Mouse (Mus musculus): ENCODE measurements around the gene Ctso. TPM values are rescaled to one million over a fixed set of nuclear protein-coding genes. Genes with fewer than 3 reads are reported as not detected.

Gene Ctso
- polyA plus RNA-seq, 1 experiment from 2014 or later = 4.8 TPM

GRCm38 (mm10) chr3:81961336-81961735, 28.9 kb downstream of the Ctso start:
- H3K36me3 ChIP-seq = no peaks in the 10 kb centered on the region
- DNase-seq = no peak
- no peak overlapping the region for H3K9ac ChIP-seq
- WGBS (ENCODE audit: insufficient replicate concordance) = 41% methylated on average over 5 of the region's 5 CpGs
- H3K4me1 ChIP-seq (replicated peaks) = no peaks in the 10 kb centered on the region
- no peak overlapping the region for H3K4me2 ChIP-seq
- no peak overlapping the region for H3K4me3 ChIP-seq (replicated peaks)
- no peaks in the 10 kb centered on the region for H3K9me3 ChIP-seq (replicated peaks)
- no peak overlapping the region for H3K27ac ChIP-seq
- no peaks in the 10 kb centered on the region for H3K27me3 ChIP-seq
- no peak for ATAC-seq (ENCODE audit: low read depth)

- no peak for ATAC-seq (ENCODE audit: low read depth)
- Histone ChIP-seq H3K4me3 (replicated peaks) (no peak overlapping the region), H3K4me1 (replicated peaks) (no peaks in the 10 kb centered on the region), H3K36me3 (no peaks in the 10 kb centered on the region), H3K27me3 (no peaks in the 10 kb centered on the region), H3K9ac (no peak overlapping the region), H3K4me2 (no peak overlapping the region), H3K9me3 (replicated peaks) (no peaks in the 10 kb centered on the region), H3K27ac (no peak overlapping the region)
- no peak for DNase-seq
- 42% methylated on average over 5 of the region's 5 CpGs for WGBS (ENCODE audit: insufficient replicate concordance)
Observed at GRCm38 (mm10) chr3:81963768-81964167, 31.4 kb downstream of the Ctso start.

- Histone ChIP-seq H3K27me3 (no peaks in the 10 kb centered on the region), H3K27ac (no peak overlapping the region), H3K4me1 (replicated peaks) (no peaks in the 10 kb centered on the region), H3K36me3 (no peaks in the 10 kb centered on the region), H3K4me2 (no peak overlapping the region), H3K4me3 (replicated peaks) (no peak overlapping the region), H3K9me3 (replicated peaks) (no peaks in the 10 kb centered on the region), H3K9ac (no peak overlapping the region)
- DNase-seq (no peak), ATAC-seq (ENCODE audit: low read depth) (no peak)
- WGBS (ENCODE audit: insufficient replicate concordance) = 50% methylated on average over 3 of the region's 3 CpGs
Observed at GRCm38 (mm10) chr3:81964596-81964995, 32.2 kb downstream of the Ctso start.

- Histone ChIP-seq H3K9ac (no peak overlapping the region), H3K27me3 (no peaks in the 10 kb centered on the region), H3K4me2 (no peak overlapping the region), H3K27ac (no peak overlapping the region), H3K4me1 (replicated peaks) (no peaks in the 10 kb centered on the region), H3K4me3 (replicated peaks) (no peak overlapping the region), H3K36me3 (no peaks in the 10 kb centered on the region), H3K9me3 (replicated peaks) (no peaks in the 10 kb centered on the region)
- ATAC-seq (ENCODE audit: low read depth) = no peak
- no peak for DNase-seq
- WGBS (ENCODE audit: insufficient replicate concordance) = 39% methylated on average over 4 of the region's 4 CpGs
Observed at GRCm38 (mm10) chr3:81975607-81976006, 43.2 kb downstream of the Ctso start.

GRCm38 (mm10) chr3:81976102-81976501, 43.7 kb downstream of the Ctso start, which contains the start of gene Tdo2:
Gene Tdo2, minus strand, starts transcription at chr3:81976202.
- ATAC-seq (ENCODE audit: low read depth) (no peak), DNase-seq (no peak)
- H3K27me3 ChIP-seq = no peaks in the 10 kb centered on the region
- no peaks in the 10 kb centered on the region for H3K36me3 ChIP-seq
- no peak within 1 kb of the TSS for H3K27ac ChIP-seq
- no peaks in the 10 kb centered on the region for H3K4me1 ChIP-seq (replicated peaks)
- H3K9me3 ChIP-seq (replicated peaks) = no peaks in the 10 kb centered on the region
- no peak within 1 kb of the TSS for H3K9ac ChIP-seq
- H3K4me3 ChIP-seq (replicated peaks) = no peak within 1 kb of the TSS
- no peak within 1 kb of the TSS for H3K4me2 ChIP-seq

- H3K9ac ChIP-seq = no peak overlapping the region
- 66% methylated on average over 5 of the region's 5 CpGs for WGBS (ENCODE audit: insufficient replicate concordance)
- no peaks in the 10 kb centered on the region for H3K4me1 ChIP-seq (replicated peaks)
- no peaks in the 10 kb centered on the region for H3K9me3 ChIP-seq (replicated peaks)
- H3K4me3 ChIP-seq (replicated peaks) = no peak overlapping the region
- no peak overlapping the region for H3K27ac ChIP-seq
- ATAC-seq (ENCODE audit: low read depth) = no peak
- no peak overlapping the region for H3K4me2 ChIP-seq
- no peak for DNase-seq
- no peaks in the 10 kb centered on the region for H3K27me3 ChIP-seq
- no peaks in the 10 kb centered on the region for H3K36me3 ChIP-seq
Observed at GRCm38 (mm10) chr3:81981576-81981975, 49.2 kb downstream of the Ctso start.

GRCm38 (mm10) chr3:81981990-81982389, 49.6 kb downstream of the Ctso start, which contains the start of gene Asic5:
Gene Asic5, plus strand, starts transcription at chr3:81982290.
- Histone ChIP-seq H3K4me2 (no peak within 1 kb of the TSS), H3K9ac (no peak within 1 kb of the TSS), H3K27ac (no peak within 1 kb of the TSS), H3K4me3 (replicated peaks) (no peak within 1 kb of the TSS), H3K9me3 (replicated peaks) (no peaks in the 10 kb centered on the region), H3K27me3 (no peaks in the 10 kb centered on the region), H3K4me1 (replicated peaks) (no peaks in the 10 kb centered on the region), H3K36me3 (no peaks in the 10 kb centered on the region)
- ATAC-seq (ENCODE audit: low read depth) (no peak), DNase-seq (no peak)
- 72% methylated on average over 5 of the region's 5 CpGs for WGBS (ENCODE audit: insufficient replicate concordance)

- WGBS (ENCODE audit: insufficient replicate concordance) = 53% methylated on average over 8 of the region's 8 CpGs
- Histone ChIP-seq H3K36me3 (no peaks in the 10 kb centered on the region), H3K4me3 (replicated peaks) (no peak overlapping the region), H3K27me3 (no peaks in the 10 kb centered on the region), H3K9ac (no peak overlapping the region), H3K9me3 (replicated peaks) (no peaks in the 10 kb centered on the region), H3K4me1 (replicated peaks) (no peaks in the 10 kb centered on the region), H3K27ac (no peak overlapping the region), H3K4me2 (no peak overlapping the region)
- ATAC-seq (ENCODE audit: low read depth) (no peak), DNase-seq (no peak)
Observed at GRCm38 (mm10) chr3:81983120-81983895, 50.9 kb downstream of the Ctso start.

GRCm38 (mm10) chr3:81985100-81985499, 52.7 kb downstream of the Ctso start:
- H3K4me2 ChIP-seq = no peak overlapping the region
- 36% methylated on average over 1 of the region's 1 CpGs for WGBS (ENCODE audit: insufficient replicate concordance)
- H3K4me1 ChIP-seq (replicated peaks) = 0 out of 2 replicates have a peak, but pooled peaks cover 4% of the 10 kb centered on the region
- no peaks in the 10 kb centered on the region for H3K9me3 ChIP-seq (replicated peaks)
- no peaks in the 10 kb centered on the region for H3K36me3 ChIP-seq
- DNase-seq (no peak), ATAC-seq (ENCODE audit: low read depth) (no peak)
- no peak overlapping the region for H3K9ac ChIP-seq
- no peaks in the 10 kb centered on the region for H3K27me3 ChIP-seq
- H3K27ac ChIP-seq = no peak overlapping the region
- no peak overlapping the region for H3K4me3 ChIP-seq (replicated peaks)

- 72% methylated on average over 2 of the region's 2 CpGs for WGBS (ENCODE audit: insufficient replicate concordance)
- no peaks in the 10 kb centered on the region for H3K27me3 ChIP-seq
- no peak for DNase-seq
- 0 out of 2 replicates have a peak, but pooled peaks cover 4% of the 10 kb centered on the region for H3K4me1 ChIP-seq (replicated peaks)
- H3K4me2 ChIP-seq = no peak overlapping the region
- no peak overlapping the region for H3K4me3 ChIP-seq (replicated peaks)
- no peak for ATAC-seq (ENCODE audit: low read depth)
- no peak overlapping the region for H3K9ac ChIP-seq
- no peaks in the 10 kb centered on the region for H3K9me3 ChIP-seq (replicated peaks)
- H3K27ac ChIP-seq = no peak overlapping the region
- H3K36me3 ChIP-seq = no peaks in the 10 kb centered on the region
Observed at GRCm38 (mm10) chr3:81986103-81986502, 53.7 kb downstream of the Ctso start.

GRCm38 (mm10) chr3:81987628-81988027, 55.2 kb downstream of the Ctso start:
- H3K9ac ChIP-seq = no peak overlapping the region
- no peaks in the 10 kb centered on the region for H3K36me3 ChIP-seq
- H3K27me3 ChIP-seq = no peaks in the 10 kb centered on the region
- H3K9me3 ChIP-seq (replicated peaks) = no peaks in the 10 kb centered on the region
- ATAC-seq (ENCODE audit: low read depth) = no peak
- H3K27ac ChIP-seq = no peak overlapping the region
- no peak for DNase-seq
- WGBS (ENCODE audit: insufficient replicate concordance) = 76% methylated on average over 3 of the region's 3 CpGs
- H3K4me3 ChIP-seq (replicated peaks) = no peak overlapping the region
- H3K4me1 ChIP-seq (replicated peaks) = 0 out of 2 replicates have a peak, but pooled peaks cover 4% of the 10 kb centered on the region
- no peak overlapping the region for H3K4me2 ChIP-seq

- Histone ChIP-seq H3K4me2 (no peak overlapping the region), H3K27ac (no peak overlapping the region), H3K9me3 (replicated peaks) (no peaks in the 10 kb centered on the region), H3K27me3 (no peaks in the 10 kb centered on the region), H3K9ac (no peak overlapping the region), H3K4me1 (replicated peaks) (0 out of 2 replicates have a peak, but pooled peaks cover 4% of the 10 kb centered on the region), H3K4me3 (replicated peaks) (no peak overlapping the region), H3K36me3 (no peaks in the 10 kb centered on the region)
- no peak for ATAC-seq (ENCODE audit: low read depth)
- WGBS (ENCODE audit: insufficient replicate concordance) = 13% methylated on average over 2 of the region's 2 CpGs
- no peak for DNase-seq
Observed at GRCm38 (mm10) chr3:81989692-81990141, 57.3 kb downstream of the Ctso start.
